Mouse (Mus musculus) urinary bladder, postnatal 4 days (tissue): ENCODE measurements around the gene Yif1a.

Experiments used
- DNase-seq, 2 experiments: peaks; one replicate each; pipeline ENCODE4 v3.0.0; 2021 to 2022; ENCODE audit warnings: low spot score in 2 of 2

The Yif1a gene

DNA sequence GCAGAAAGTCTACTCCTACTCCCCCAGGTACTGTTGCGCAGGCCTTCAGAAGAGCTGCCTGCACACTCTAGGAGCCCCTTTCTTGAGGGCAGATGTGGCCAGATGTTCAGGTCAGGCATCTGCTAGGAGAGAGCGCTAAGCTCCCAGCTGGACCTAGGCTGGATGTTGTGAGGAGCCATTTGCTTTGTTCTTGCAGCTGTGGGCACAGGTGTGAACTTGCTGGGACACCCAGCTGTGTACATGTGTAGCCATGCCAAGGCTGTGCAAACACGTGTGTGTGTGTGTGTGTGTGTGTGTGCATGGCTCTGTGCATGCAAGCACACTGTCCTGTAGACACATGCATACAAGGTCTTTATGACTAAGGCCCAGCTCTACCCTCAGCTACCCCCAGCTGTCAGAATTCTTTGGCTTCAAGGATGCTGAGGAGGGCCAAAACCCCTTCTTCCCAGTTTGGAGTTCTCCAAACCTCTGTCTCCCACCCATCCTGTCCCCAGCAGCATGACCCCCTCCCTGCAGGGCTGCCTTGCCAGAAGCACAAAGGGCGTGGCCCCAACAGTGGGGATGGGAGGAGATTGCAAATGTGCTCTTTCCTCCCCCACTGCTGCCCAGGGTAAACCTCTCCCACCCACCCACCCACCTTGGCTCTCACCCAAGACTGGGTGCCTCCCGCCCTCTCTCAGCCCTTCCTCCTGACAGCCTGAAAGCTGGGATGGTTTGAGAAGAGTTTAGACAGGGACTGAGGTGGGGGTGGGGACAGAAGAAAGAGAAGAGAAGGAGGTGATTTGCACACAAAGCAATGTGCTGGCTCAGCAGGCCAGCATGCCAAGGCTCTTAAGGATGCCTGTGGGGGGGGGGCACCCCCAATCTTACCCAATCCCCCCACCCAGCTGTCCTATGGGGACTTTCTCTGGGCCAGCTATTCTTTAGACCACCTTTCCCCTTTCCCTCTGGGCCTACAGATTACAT, 27.7 kb upstream of the Yif1a start:
- DNase-seq = peak in 1 of 2 experiments; percentile 68

DNA sequence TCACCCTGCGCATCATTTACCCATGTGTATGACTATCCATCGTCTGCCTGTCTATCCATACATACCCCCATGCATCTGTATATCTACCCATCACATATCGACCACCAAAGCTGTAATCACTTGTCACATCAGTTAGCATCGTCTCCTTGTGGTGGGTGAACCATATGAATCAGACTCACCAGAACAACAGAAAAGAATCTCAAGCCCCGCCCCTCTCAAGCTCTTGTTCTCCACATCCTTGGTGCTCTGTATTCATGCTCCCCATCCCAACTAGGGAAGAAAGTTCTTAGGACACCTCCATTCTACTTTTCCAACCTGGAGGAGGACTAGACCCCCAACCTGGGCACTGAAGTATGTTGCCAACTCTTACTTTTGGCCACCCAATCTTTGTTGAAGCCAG, 26.3 kb upstream of the Yif1a start:
- no peak for DNase-seq

DNA sequence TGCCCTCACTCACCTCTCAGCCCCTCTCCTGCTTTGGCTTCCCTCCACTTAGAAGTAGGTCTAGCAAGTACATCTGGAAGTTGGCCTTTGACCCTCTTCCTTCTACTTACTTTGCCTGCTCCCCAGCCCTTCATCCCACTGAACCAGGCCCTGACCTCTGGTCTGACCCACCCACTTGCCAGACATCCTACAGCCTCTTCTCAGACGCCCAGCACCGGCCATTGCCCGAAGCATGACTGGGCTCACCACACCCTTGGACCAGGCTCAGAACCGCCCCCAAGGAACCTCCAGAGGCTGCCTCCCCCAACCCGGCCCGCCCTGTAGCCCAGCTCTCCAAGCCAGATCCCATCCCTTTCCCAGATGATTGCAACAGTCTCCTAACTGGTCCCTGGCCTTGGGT, 25.9 kb upstream of the Yif1a start:
- DNase-seq = peak in 1 of 2 experiments; percentile 66

DNA sequence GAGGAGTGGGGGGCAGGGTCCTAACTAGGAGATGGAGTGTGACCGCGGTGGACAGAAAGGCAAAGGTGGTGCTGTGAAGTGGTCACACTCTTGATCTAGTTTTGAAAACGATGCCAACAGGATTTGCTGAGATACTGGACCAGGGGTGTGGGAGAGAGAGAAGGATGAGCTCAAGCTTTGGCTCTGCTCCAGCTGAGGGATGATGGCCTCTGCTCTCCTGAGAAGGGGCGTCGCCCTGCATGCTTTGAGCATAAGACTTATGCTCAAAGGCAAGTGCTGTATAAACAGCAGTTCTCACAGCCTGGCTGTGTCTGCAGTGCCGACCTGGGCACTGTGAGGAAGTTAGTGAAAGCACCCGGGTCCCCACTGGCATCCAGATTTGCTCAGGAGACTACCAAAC, 23.2 kb upstream of the Yif1a start:
- DNase-seq = peak in 1 of 2 experiments; percentile 79

DNA sequence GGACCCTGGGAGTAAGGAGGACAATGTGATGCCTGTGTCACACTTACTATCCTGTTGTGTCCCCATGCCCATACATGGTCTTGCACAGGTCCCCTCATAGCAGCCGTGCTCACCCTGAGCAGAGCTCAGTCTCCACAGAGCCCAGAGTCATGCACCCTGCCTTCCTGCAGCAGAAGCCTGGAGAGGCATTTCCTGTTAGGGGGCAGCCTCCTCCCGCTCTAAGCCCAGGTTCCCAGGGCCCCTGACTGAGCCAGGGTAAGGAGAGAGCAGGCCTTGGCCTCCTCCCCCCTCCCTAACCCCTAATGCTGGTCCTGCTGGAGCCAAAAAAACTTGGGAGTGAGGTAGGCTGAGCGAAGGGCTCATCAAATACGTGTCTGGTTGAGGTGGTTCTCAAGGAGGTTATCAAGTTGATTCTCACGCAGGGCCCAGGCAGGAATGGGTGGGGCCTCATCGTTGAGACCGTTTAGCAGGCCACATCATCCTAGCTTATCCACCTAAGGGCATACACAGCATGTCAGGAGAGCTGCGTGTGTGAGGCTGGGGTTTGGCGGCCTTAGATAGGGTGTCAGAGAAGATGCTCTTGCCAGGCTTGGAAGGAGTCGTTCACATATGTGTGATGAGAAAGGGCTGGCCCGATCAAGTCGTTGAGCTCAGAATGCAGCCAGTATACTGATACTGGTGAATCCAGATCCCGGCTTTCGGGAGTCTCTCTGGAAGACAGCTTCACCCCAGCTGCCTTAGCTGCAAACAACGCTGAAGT, 21.1 kb upstream of the Yif1a start:
- no peak for DNase-seq

DNA sequence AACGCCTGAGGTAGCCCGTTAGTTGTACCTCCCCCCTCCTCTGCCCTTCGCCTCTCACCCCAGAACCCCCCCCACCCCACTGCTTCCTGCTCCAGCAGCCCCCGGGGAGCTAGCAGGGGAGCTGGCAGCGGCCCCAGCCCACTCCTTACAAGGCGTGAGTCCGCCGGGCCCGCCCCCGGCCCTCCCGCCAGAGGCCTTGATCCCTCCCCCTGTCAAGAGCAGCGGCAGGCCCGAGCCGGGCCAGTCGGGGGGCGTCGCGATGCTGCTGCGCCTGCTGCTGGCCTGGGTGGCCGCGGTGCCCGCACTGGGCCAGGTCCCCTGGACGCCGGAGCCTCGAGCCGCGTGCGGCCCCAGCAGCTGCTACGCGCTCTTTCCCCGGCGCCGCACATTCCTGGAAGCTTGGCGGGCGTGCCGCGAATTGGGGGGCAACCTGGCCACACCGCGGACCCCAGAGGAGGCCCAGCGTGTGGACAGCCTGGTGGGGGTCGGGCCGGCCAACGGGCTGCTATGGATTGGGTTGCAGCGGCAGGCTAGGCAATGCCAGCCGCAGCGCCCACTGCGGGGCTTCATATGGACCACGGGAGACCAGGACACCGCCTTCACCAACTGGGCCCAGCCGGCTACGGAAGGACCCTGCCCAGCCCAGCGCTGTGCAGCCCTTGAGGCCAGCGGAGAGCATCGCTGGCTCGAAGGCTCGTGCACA, 20.3 kb upstream of the Yif1a start, which contains the start of gene Cd248:
Gene Cd248, plus strand, starts transcription at position 212 of the 703 bp plus-strand sequence.
- DNase-seq = peak; percentile 84

DNA sequence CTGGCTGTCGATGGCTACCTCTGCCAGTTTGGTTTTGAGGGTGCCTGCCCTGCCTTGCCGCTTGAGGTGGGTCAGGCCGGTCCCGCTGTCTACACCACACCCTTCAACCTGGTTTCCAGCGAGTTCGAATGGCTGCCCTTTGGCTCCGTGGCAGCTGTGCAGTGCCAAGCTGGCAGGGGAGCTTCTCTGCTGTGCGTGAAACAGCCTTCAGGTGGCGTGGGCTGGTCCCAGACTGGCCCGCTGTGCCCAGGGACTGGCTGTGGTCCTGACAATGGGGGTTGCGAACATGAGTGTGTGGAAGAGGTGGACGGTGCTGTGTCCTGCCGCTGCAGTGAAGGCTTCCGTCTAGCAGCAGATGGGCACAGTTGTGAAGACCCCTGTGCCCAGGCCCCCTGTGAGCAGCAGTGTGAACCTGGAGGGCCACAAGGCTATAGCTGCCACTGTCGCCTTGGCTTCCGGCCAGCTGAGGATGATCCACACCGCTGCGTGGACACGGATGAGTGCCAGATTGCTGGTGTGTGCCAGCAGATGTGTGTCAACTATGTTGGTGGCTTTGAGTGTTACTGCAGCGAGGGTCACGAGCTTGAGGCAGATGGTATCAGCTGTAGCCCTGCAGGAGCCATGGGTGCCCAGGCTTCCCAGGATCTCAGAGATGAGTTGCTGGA, 19.6 kb upstream of the Yif1a start:
- no peak for DNase-seq

DNA sequence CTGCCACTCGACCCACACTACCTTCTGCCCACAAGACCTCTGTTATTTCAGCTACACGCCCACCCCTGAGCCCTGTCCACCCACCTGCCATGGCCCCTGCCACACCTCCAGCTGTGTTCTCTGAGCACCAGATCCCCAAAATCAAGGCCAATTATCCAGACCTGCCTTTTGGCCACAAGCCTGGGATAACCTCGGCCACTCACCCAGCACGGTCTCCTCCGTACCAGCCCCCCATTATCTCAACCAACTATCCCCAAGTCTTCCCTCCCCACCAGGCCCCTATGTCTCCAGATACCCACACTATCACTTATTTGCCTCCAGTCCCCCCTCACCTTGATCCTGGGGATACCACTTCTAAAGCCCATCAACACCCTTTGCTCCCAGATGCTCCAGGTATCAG, 18.9 kb upstream of the Yif1a start:
- no peak for DNase-seq

DNA sequence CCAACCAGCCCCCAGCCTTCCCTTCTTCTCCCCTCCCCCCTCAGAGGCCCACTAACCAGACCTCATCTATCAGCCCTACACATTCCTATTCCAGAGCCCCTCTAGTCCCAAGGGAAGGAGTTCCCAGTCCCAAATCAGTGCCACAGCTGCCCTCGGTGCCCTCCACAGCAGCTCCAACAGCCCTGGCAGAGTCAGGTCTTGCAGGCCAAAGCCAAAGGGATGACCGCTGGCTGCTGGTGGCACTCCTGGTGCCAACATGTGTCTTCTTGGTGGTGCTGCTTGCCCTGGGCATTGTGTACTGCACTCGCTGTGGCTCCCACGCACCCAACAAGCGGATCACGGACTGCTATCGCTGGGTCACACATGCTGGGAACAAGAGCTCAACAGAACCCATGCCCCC, 18.4 kb upstream of the Yif1a start:
- DNase-seq = no peak

DNA sequence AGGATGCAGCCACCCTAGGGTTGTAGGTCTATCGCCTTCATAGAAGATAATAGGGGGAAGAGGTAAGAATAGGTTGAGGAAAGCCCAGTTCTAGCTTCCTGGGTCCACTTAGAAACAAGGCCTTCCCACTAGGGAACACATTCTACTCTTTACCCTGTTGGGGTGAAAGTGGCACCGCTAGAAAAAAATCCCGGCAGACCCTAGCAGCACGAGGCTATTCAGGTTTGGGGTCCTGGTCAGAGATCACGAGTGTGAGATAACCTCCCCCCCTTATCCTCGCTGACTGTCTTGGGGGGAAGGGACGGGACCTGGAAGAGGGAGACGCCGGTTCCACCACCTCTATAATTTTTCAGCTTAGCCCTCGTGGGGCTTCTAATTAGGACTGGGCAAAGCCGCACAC, 17.3 kb upstream of the Yif1a start:
- no peak for DNase-seq

DNA sequence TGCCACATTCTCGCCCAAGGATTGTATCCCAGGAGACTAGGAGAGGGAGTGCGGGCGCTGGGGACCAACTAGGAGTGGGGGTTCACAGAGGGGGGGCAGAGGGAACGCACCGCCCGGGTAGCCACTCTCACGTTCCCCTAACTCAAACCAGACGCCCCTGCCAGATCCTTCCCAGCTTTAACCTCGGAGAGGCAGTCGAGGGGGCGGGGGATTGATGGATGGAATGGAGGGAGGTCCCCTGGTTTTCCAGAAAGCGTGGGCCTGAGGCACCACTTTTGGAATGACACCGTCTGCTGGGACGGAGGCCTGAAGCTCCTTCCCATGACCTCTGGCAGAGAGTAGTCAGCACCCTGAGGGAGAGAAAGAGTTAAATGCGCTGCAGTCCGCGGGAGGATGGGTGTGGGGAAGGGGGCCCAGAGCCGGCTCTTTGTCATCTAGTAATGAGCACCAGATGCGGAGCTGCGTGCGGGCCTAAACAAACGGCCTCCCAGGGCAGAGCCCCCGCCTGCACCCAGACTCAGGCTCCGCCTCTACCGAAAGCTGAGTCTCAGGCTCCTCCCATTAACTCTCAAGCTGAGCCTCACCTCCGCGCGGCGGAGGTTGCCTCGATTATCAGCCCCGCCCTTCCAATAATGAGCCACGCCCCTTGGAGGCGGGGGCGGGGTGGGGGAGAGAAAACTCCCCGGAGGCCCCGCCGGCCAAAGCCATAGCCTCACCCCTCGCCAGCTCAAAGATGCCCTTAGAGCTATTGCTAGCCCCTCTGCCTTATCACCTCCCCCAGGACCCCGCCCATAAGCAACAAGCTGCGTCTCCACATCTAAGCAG, 16.6 kb upstream of the Yif1a start:
- peak; percentile 85 to 86 for DNase-seq

DNA sequence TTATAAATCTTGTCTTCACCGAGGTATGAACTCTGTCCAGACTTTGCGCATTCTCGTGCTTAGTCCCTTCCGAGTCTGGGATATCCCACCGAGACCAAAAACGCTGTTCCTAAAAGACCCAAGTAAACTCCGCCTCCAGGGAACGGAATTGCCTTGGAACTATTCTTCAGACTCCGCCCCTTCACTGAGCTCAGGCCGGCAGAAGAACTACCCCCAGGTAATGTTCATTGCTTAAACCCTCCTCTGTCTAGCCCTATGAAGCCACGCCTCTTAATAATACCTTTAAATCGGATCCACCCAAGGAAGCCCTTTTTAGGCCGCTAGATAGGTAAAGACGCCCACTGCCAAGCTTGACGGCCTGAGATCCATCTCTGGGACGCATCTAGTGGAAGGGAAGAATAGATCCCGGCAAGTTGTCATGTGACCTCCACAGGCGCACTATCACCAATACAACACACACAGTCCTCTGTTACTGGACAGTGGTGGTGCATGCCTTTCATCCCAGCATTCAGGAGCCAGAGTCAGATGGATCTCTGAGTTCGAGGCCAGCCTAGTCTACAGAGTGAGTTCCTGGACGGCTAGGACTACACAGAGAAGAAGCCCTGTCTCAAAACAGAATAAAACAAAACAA, 15.8 kb upstream of the Yif1a start:
- no peak for DNase-seq

DNA sequence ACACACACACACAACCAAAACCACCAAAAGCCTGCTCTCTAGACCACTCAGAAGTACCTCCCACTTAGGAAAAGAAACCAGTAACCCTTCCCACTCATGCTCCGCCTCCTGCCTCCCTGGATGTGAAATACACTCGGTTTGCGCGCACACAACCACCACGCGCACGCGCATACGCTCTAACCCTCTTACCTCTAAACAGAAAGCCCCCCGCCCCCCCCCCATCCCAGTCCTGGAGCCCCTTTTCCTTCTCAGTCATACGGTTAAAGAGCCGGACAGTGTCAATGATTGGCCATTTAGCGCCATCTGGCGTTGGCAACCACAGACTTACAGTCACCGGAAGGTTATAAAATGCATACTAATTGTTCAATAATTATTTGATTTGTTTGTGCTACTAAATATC, 15.3 kb upstream of the Yif1a start:
- no peak for DNase-seq

DNA sequence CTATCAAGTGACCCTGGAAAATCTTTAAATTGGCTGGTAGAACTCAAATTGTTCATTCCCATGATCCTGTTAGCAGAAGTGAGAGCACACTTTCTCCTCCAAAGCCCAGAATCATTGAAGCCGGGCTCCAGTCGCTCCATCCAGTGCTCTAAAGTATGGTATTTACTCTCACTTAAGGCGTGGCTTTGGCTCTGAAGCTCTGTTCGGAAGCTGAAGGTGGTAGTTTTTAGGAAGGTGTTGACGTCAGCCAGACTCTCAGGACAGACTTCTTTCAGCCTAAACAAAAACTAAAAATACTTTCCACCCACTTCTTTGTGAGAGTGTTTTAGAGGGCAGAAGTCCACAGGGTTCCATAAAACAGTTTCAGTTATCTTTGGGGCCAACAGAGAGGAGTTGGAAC, 14.8 kb upstream of the Yif1a start:
- DNase-seq = no peak

DNA sequence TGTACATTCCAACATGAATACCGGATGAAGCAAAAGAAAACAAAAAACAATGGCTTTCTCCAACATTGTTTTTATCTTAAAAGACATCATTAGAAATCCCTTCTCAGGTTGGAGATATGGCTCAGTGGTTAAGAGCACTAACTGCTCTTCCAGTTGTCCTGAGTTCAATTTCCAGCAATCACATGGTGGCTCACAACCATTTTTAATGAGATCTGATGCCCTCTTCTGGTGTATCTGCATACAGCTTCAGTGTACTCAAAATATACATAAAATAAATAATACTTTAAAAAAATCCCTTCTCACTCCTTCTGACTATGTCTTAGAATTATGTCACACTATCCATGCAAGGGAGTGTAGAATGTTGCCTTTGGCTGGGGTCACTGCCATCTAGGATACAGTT, 9.1 kb upstream of the Yif1a start:
- no peak for DNase-seq

DNA sequence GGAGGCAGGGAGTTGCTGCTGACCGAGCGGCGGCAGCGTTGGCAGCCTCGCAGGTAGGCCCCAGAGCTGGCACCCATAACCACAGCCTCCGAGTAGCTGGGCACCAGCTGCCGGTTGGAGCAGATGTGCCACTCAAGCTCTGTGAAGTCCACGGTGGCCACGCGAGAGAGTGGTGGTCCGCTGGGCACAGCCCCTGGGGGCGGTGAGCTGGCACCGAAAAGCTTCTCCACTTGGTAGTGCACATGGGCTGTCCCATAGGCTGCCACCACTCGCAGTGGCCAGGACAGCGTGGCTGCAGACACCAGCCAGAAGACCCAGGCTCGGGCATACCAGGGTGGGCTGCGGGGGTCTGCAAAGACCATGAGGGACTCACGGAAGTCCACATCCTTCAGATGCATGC, 6.3 kb upstream of the Yif1a start:
- DNase-seq = no peak

DNA sequence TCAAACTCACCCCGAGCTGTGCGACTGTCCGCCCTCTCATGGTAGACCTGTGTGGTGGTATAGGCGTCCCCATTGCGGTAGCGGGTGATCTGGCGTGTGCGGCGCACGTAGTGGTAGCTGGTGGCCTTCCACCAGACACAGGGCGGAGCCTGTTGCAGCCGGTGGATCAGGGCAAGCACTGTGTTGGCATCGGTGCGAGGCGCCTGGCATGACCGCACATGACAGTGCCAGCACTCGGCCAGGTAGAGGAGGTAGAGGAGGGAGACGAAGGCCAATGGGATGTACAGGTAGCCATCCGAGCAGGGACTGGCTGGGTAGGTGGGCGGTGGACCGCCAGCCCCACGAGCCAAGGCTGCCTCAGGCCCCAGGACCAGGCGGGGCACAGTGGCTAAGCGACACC, 5.7 kb upstream of the Yif1a start:
- no peak for DNase-seq

DNA sequence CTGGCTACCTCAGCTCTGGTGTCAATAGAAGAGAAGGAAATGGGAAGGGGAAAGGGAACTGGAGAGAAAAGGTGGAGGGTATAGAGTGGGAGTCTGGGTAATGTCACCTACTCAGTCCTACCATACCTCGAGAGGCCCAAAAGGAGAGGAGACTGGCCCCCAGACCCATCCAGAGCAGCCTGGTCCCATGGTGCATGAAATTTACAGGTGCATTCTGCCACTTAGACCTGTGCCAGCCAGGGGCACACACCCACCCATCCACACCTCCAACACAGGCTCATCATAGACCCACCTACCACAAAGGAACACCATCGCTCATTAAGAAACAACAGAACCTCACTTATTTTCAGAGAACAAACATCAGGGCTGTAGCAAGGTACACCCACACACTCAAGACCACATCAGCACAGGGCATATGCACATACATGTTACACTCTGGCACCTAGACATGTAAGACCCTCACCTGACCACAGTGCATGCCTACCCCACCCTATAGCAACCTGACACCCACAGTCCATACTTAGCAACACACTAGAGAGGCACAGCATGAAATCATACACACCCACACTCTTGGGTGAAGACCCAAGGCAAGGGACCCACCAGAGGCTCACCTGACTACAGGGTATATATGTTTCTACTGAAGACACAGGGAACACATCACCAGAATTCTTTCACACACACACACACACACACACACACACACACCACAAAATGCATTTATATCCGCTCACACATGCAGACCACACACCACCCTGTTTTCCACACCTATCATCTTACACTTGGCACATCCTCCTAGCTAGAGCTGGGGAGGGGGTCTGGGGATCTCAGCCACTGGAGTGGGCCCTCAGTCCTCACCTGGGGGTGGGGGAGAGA, 4.1 kb upstream of the Yif1a start:
- no peak for DNase-seq

DNA sequence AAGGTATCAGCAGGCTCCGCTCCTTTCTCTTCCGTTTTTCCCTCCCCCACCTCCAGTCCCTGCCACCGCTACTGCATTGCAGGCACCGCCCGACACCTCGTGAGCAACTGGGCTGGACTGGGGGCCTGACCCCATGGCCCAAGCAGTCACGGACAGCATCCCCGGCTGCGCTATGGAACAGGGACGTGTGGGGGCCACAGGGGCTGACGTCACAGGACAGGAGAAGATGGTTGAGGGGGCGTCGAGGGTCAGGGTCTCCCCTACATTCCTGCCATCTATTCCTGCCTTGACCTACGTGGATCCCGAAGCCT, 3.5 kb upstream of the Yif1a start:
- DNase-seq = no peak
